Mouse (Mus musculus): ENCODE data around the gene Rarres2. TPM values are rescaled to one million over a fixed set of nuclear protein-coding genes. Genes with fewer than 3 reads are reported as not detected.

Gene Rarres2
- polyA plus RNA-seq, 1 experiment from 2014 or later = 2.5 TPM

DNA sequence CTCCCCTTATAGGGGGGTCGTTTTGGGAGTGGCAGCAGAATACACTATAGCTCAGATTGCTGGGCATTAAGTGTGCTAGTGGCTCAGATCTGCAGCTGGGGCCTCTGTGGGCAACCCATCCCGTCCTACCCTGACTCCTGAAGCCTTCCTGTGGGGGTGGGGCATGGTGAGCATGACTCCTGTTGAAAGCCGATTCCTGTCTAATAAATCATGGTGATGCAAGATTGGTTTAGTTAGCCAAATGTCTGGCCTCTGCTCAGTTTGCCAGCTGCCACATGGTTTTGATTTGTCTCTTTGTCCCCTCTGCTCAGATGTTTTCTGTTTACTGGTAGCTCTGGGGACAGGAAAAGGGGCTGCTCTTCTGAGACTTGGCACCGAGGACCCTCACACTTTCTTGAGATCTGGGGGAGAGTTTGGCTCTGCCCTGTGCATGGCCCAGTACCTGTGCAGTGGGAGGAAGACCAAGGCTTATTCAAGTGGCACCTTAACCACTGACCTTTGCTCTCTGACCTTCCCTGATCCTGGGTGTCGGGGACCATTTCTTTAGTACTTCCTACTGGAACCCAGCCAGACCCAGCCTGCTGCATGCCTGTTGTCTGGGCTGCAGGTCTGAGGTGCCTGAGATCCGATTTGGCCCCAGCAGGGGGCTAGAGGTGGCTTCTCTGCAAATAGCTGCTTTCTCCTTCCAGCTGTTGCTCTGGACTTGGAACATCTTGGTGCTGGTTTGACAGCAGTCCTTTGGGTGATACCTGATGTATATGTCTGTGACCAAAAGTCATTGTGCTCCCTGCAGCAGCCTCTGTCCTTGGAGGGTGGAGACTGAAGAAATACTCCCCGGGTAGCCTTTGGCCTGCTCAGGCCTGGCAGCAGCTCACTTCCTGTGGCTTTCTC, 30.8 kb downstream of the Rarres2 start:
- H3K27ac ChIP-seq (ENCODE audit: low read depth, low read length) = no peak overlapping the region
- H3K36me3 ChIP-seq (ENCODE audit: control insufficient read depth, insufficient read depth, low read length) = no peaks in the 10 kb centered on the region
- H3K9me3 ChIP-seq (ENCODE audit: control insufficient read depth, low read length) = no peaks in the 10 kb centered on the region
- no peak for ATAC-seq (ENCODE audit: low FRiP score)
- H3K9ac ChIP-seq (ENCODE audit: low read depth, low read length) = no peak overlapping the region
- whole genome bisulfite sequencing = 50% methylated on average over 7 of the region's 7 CpGs
- H3K4me3 ChIP-seq (ENCODE audit: low read depth, low read length) = no peak overlapping the region
- no peak for DNase-seq (ENCODE audit: low spot score)
- peaks cover 4% of the 10 kb centered on the region for H3K4me1 ChIP-seq (replicated peaks; ENCODE audit: control insufficient read depth, insufficient read depth, low read length)
- H3K4me2 ChIP-seq (replicated peaks; ENCODE audit: low read depth, low read length) = no peak overlapping the region
- no peaks in the 10 kb centered on the region for H3K27me3 ChIP-seq (ENCODE audit: control insufficient read depth, insufficient read depth, low read length)

DNA sequence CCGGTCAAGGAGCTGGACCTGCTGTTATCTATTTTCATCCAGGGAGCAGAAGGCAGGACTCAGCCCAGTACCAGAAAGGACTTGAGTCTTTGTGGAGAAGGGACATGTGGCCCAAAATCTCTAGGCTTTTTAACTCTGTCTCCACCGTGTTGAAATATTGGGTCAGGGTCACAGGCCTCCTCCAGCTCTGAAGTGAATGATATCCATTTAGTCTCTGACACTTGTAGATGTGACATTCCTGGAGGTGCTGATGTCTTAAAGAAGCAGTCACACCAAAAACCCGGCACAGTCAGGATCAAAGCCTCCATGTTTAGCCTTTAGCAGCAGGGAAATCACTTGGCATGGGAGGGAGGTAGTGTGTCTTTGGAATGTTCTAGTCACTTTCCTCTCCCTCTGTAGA, 31.9 kb downstream of the Rarres2 start:
- no peaks in the 10 kb centered on the region for H3K36me3 ChIP-seq (ENCODE audit: control insufficient read depth, insufficient read depth, low read length)
- 65% methylated on average over 3 of the region's 3 CpGs for WGBS

DNA sequence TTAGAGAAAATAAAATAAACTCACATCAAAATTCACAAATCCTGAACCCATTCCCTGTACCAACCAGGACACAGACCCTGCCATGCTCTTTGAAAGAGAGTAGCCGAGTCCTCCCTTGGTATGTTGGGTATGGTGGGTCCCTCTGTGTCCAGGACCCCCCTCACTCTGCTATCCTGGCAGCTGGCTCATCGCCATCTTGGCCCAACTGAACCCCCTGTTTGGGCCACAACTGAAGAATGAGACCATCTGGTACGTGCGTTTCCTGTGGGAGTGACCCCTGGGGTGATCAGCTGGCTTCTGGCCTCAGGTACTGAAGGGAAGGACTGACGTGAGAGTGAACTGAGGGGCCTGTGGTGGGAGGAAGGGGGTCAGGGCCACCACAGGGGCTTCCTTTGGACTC, 32.7 kb downstream of the Rarres2 start:
- H3K9ac ChIP-seq (ENCODE audit: low read depth, low read length) = no peak overlapping the region
- ATAC-seq (ENCODE audit: low FRiP score) (no peak), DNase-seq (ENCODE audit: low spot score) (no peak)
- no peaks in the 10 kb centered on the region for H3K36me3 ChIP-seq (ENCODE audit: control insufficient read depth, insufficient read depth, low read length)
- 67% methylated on average over 5 of the region's 5 CpGs for WGBS
- H3K27me3 ChIP-seq (ENCODE audit: control insufficient read depth, insufficient read depth, low read length) = no peaks in the 10 kb centered on the region
- no peak overlapping the region for H3K4me2 ChIP-seq (replicated peaks; ENCODE audit: low read depth, low read length)
- no peaks in the 10 kb centered on the region for H3K9me3 ChIP-seq (ENCODE audit: control insufficient read depth, low read length)
- H3K4me1 ChIP-seq (replicated peaks; ENCODE audit: control insufficient read depth, insufficient read depth, low read length) = peaks cover 4% of the 10 kb centered on the region
- no peak overlapping the region for H3K4me3 ChIP-seq (ENCODE audit: low read depth, low read length)
- H3K27ac ChIP-seq (ENCODE audit: low read depth, low read length) = no peak overlapping the region

More for the DNA sequence above, 31.9 kb downstream of the Rarres2 start:
- Histone ChIP-seq H3K27ac (ENCODE audit: low read depth, low read length) (no peak overlapping the region), H3K9me3 (ENCODE audit: control insufficient read depth, low read length) (no peaks in the 10 kb centered on the region), H3K9ac (ENCODE audit: low read depth, low read length) (no peak overlapping the region), H3K4me3 (ENCODE audit: low read depth, low read length) (no peak overlapping the region), H3K4me1 (replicated peaks; ENCODE audit: control insufficient read depth, insufficient read depth, low read length) (peaks cover 4% of the 10 kb centered on the region), H3K27me3 (ENCODE audit: control insufficient read depth, insufficient read depth, low read length) (no peaks in the 10 kb centered on the region), H3K4me2 (replicated peaks; ENCODE audit: low read depth, low read length) (no peak overlapping the region)
- ATAC-seq (ENCODE audit: low FRiP score) = no peak
- no peak for DNase-seq (ENCODE audit: low spot score)

DNA sequence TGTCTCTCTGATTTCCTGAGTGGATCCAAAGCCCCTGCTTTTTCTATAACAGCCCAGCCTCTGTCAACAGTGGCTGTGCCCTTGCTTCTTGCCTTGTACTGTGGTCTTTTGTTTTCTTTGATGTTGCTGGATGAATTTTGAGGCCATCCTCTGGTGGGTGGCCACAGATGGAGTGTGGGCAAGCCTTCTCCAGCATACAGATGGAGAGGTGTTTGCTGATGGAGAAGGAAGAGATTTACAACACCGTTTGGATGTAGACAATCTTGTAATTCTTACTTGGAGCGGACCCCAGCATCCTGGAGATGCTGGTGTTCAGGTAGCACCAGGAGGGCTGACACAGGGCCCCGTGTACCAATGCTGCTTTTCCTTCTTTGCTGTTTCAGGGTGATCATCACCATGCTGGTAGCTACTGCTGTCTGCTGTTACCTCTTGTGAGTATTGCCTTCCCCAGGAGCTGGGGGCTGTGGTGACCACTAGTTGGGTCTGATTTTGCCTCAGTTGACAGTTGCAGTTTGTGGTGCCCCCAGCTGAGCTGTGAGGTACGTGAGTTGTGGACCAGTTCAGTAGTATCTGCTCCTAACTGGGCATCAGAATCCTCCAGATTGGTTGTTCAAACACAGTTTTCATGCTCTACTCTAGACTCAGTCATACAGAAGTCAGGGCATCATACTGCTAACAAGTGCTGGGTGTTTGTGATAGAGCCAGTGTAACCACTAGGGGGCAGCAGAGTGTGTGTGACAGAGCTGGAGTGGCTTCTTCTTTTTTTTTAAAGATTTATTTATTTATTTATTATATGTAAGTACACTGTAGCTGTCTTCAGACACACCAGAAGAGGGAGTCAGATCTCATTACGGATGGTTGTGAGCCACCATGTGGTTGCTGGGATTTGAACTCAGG, 33.5 kb downstream of the Rarres2 start:
- Histone ChIP-seq H3K9ac (ENCODE audit: low read depth, low read length) (no peak overlapping the region), H3K27me3 (ENCODE audit: control insufficient read depth, insufficient read depth, low read length) (no peaks in the 10 kb centered on the region), H3K4me1 (replicated peaks; ENCODE audit: control insufficient read depth, insufficient read depth, low read length) (peaks cover 4% of the 10 kb centered on the region), H3K4me3 (ENCODE audit: low read depth, low read length) (no peak overlapping the region), H3K9me3 (ENCODE audit: control insufficient read depth, low read length) (no peaks in the 10 kb centered on the region), H3K36me3 (ENCODE audit: control insufficient read depth, insufficient read depth, low read length) (no peaks in the 10 kb centered on the region), H3K27ac (ENCODE audit: low read depth, low read length) (no peak overlapping the region), H3K4me2 (replicated peaks; ENCODE audit: low read depth, low read length) (no peak overlapping the region)
- no peak for ATAC-seq (ENCODE audit: low FRiP score)
- DNase-seq (ENCODE audit: low spot score) = peak; percentile 82
- WGBS = 68% methylated on average over 4 of the region's 5 CpGs

DNA sequence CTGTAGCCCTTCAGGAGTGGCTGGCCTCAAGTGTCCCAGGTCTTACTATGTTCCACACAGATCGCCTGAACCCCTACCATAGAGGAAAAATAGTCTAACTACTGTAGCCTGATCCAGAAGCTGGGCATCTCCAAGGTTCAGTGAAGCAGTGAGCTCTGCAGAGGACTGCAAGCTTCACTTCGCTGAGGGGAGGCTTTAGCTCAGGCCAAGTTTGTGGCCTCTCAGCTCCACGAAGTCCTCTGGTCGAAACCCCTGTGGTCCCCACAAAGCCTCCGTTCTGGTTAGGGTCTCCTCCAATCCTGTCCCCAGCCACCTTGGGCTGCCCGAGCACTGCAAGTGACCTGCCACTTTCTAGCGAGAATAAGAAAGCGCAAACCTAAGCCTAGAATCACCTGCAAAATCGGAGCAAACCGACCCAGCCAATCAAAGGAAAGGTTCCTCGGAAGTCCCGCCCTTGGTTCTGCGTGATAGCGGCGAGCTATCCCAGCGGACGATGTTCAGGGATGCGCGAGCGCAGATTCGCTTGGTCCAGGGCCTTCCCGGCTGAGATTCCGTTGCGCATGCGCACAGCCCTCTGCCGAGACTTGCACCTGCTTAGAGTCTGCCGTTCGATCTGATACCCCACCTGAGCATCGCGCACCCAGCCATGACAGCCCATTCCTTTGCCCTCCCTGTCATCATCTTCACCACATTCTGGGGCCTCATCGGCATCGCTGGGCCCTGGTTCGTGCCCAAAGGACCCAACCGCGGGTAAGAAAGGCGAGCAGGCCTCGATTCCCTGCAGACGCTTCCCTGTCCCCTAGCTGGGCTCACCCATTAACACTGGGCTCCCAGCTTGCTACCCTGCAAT, 35.3 kb downstream of the Rarres2 start, which contains the start of gene Atp6v0e2:
Atp6v0e2 (plus strand) TSS at position 511 of the 850 bp plus-strand sequence.
- peak within 1 kb of the TSS; percentile 36; the same call in 1 of the 2 replicates for H3K27ac ChIP-seq (ENCODE audit: low read depth, low read length)
- no peaks in the 10 kb centered on the region for H3K9me3 ChIP-seq (ENCODE audit: control insufficient read depth, low read length)
- WGBS = 4% methylated on average over 38 of the region's 38 CpGs
- H3K27me3 ChIP-seq (ENCODE audit: control insufficient read depth, insufficient read depth, low read length) = no peaks in the 10 kb centered on the region
- DNase-seq (ENCODE audit: low spot score) (peak; percentile 93), ATAC-seq (ENCODE audit: low FRiP score) (peak; percentile 93)
- peak within 1 kb of the TSS; percentile 58 for H3K4me3 ChIP-seq (ENCODE audit: low read depth, low read length)
- peak within 1 kb of the TSS; percentile 77 for H3K4me2 ChIP-seq (replicated peaks; ENCODE audit: low read depth, low read length)
- H3K36me3 ChIP-seq (ENCODE audit: control insufficient read depth, insufficient read depth, low read length) = no peaks in the 10 kb centered on the region
- H3K4me1 ChIP-seq (replicated peaks; ENCODE audit: control insufficient read depth, insufficient read depth, low read length) = peaks cover 4% of the 10 kb centered on the region
- peak within 1 kb of the TSS; percentile 71 for H3K9ac ChIP-seq (ENCODE audit: low read depth, low read length)

DNA sequence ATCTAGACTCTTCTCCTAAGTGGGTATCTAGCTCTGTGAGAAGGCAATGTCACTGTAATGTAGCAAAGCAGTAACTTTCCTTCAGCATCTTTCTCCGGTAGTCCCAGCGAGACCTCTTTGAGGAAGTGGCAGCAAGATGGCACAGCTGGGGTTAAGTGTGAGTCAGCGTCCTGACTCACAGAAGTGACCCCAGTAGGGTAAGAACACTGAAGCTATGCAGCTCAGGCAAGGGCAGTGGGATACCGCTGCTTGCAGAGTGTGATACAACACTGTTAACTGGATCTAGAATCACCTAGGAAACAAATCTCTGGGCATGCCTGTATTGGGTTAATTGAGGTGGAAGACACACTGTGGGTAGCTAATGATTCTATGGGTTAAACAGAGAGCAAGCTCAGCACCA, 36.5 kb downstream of the Rarres2 start:
- WGBS = 78% methylated on average over 4 of the region's 4 CpGs
- H3K9ac ChIP-seq (ENCODE audit: low read depth, low read length) = no peak overlapping the region
- no peak for DNase-seq (ENCODE audit: low spot score)

DNA sequence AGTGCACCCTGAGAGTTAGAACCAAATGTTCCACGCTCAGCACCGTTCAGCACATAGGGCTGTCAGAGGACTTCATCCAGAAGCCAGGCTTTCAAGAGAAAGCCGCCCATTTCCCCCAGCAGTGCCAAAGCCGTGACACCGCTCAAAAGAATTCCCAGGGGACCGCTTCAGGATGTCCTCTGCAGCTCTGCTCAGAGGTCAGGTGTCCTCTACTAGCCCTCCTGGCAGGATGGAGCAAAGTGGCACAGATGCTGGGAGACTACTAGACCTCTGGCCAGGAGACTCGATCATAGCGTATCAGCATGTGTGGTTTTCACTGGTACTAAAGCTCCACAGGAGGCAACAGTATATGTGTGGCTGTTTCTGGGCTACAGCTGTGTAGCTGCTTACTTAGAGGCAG, 37.7 kb downstream of the Rarres2 start:
- DNase-seq (ENCODE audit: low spot score) = no peak
- no peaks in the 10 kb centered on the region for H3K27me3 ChIP-seq (ENCODE audit: control insufficient read depth, insufficient read depth, low read length)
- H3K4me2 ChIP-seq (replicated peaks; ENCODE audit: low read depth, low read length) = no peak overlapping the region
- peaks cover 4% of the 10 kb centered on the region for H3K4me1 ChIP-seq (replicated peaks; ENCODE audit: control insufficient read depth, insufficient read depth, low read length)
- H3K9me3 ChIP-seq (ENCODE audit: control insufficient read depth, low read length) = no peaks in the 10 kb centered on the region
- WGBS = 83% methylated on average over 8 of the region's 8 CpGs
- H3K4me3 ChIP-seq (ENCODE audit: low read depth, low read length) = no peak overlapping the region
- H3K27ac ChIP-seq (ENCODE audit: low read depth, low read length) = no peak overlapping the region
- no peaks in the 10 kb centered on the region for H3K36me3 ChIP-seq (ENCODE audit: control insufficient read depth, insufficient read depth, low read length)
- no peak for ATAC-seq (ENCODE audit: low FRiP score)
- H3K9ac ChIP-seq (ENCODE audit: low read depth, low read length) = no peak overlapping the region

More for the DNA sequence above, 36.5 kb downstream of the Rarres2 start:
- H3K36me3 ChIP-seq (ENCODE audit: control insufficient read depth, insufficient read depth, low read length) = no peaks in the 10 kb centered on the region
- H3K4me1 ChIP-seq (replicated peaks; ENCODE audit: control insufficient read depth, insufficient read depth, low read length) = peaks cover 4% of the 10 kb centered on the region
- no peak overlapping the region for H3K4me3 ChIP-seq (ENCODE audit: low read depth, low read length)
- no peak overlapping the region for H3K4me2 ChIP-seq (replicated peaks; ENCODE audit: low read depth, low read length)
- H3K9me3 ChIP-seq (ENCODE audit: control insufficient read depth, low read length) = no peaks in the 10 kb centered on the region
- H3K27ac ChIP-seq (ENCODE audit: low read depth, low read length) = no peak overlapping the region
- no peak for ATAC-seq (ENCODE audit: low FRiP score)
- no peaks in the 10 kb centered on the region for H3K27me3 ChIP-seq (ENCODE audit: control insufficient read depth, insufficient read depth, low read length)

DNA sequence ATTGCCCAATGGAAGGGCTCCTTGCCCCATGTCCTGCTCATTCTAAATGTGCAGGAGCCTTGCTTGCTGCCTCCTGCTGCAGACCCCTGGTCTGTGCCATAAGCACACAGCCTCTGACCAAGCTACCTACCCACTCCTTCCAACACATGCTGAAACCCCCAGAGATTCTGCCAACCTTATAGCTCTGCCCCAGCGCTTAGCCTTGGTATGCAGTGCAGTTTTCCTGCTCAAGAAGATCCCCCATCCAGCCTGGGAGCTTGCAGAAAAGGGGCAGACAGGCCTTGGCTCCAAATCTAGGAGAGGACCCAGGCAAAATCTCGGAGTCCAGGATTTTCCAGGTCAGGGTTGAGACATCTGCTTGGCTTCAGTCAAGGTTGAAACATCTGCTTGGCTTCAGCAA, 39.1 kb downstream of the Rarres2 start:
- H3K9me3 ChIP-seq (ENCODE audit: control insufficient read depth, low read length) = no peaks in the 10 kb centered on the region
- no peaks in the 10 kb centered on the region for H3K36me3 ChIP-seq (ENCODE audit: control insufficient read depth, insufficient read depth, low read length)
- H3K4me3 ChIP-seq (ENCODE audit: low read depth, low read length) = no peak overlapping the region
- no peak overlapping the region for H3K27ac ChIP-seq (ENCODE audit: low read depth, low read length)
- DNase-seq (ENCODE audit: low spot score) (no peak), ATAC-seq (ENCODE audit: low FRiP score) (no peak)
- no peaks in the 10 kb centered on the region for H3K27me3 ChIP-seq (ENCODE audit: control insufficient read depth, insufficient read depth, low read length)
- 79% methylated on average over 2 of the region's 2 CpGs for WGBS
- no peak overlapping the region for H3K4me2 ChIP-seq (replicated peaks; ENCODE audit: low read depth, low read length)
- H3K4me1 ChIP-seq (replicated peaks; ENCODE audit: control insufficient read depth, insufficient read depth, low read length) = peaks cover 4% of the 10 kb centered on the region
- H3K9ac ChIP-seq (ENCODE audit: low read depth, low read length) = no peak overlapping the region
